Comparison of ENCODE assay signal across 9 mouse cellular contexts in the genomic region with DNA sequence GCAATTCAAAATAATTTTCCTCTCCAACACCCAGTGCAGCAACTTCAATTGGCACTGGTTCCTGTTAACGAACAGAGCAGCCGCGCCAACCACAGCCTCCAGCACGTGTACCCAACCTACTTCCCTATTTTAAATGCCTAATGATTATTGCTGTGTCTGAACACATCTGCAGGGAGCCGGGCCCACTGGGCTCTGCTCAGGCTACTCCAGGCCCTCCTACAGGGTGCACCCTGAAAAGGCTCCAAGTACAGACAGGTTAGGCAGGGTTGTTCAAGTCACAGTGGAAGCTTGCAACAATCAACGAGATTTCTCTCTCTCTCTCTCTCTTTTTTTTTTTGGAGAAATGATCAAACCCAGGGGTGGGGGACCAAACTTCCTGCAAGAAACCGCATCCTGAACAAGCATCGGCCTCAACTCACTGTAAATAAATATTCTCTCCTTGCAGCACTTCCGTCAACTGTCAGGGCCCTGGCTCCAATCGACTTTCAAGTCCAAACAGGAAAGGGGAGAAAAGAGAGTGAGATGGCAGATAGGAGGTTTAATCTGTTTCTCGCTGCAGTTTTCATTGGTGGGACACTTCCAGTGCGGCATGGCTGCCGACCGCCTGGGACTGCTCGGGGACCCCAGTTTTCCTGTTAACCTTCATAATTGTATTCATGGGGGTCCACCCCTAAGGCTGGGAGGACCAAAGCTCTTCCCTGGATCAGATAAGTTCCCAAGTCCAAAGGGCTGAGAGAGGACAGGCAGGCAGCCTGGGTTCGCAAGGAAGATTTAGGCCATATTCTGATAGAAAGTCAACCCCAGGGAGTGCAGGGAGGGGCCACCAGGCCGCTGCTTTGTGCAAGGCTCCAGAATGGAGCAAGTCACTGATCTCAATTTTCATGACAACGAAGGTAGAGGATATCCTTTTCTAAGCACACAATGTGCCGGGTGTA.
DNase-seq lines count a peak whose midpoint lies in the region; ATAC-seq lines count a peak whose summit lies in the region.
"Had no signal": no experiment of that assay in that cellular context is flagged by ENCODE, and none has a peak within 500 bp of the region (broad histone marks: within the 10 kb centered on the region; RNA-seq: fewer than 3 reads in every experiment).

No protein-coding gene starts in this region.

- H3K36me3 ChIP-seq in kidney, embryonic 14.5 days (ENCODE audit: control insufficient read depth, insufficient read depth, low read length), result no peaks in the 10 kb centered on the region; the same call in 1 of the 2 replicates
- H3K36me3 ChIP-seq: neural tube, embryonic 12.5 days had no signal

- DNase-seq in kidney, adult 11 months, result peak; percentile 13
- peak; percentile 48 for DNase-seq in c-Kit-positive CD71-negative TER-119-negative erythroid progenitor cells, embryonic 14.5 days (ENCODE audit: low read depth)
- DNase-seq in lung, postnatal 4 days, result peak; percentile 65 to 77
- DNase-seq in thymus, postnatal 25 days, result peak; percentile 78
- DNase-seq in adipocyte (ENCODE audit: low spot score), result no peak
- no peak for DNase-seq in adrenal gland, postnatal 10 days

- no peaks in the 10 kb centered on the region for H3K27me3 ChIP-seq in kidney, embryonic 14.5 days (ENCODE audit: control insufficient read depth, insufficient read depth, low read length)
- H3K27me3 ChIP-seq: neural tube, embryonic 12.5 days had no signal

- no peaks in the 10 kb centered on the region for H3K9me3 ChIP-seq in kidney, embryonic 14.5 days (ENCODE audit: control insufficient read depth, low read length)

- no peak overlapping the region for H3K4me3 ChIP-seq in kidney, embryonic 14.5 days (ENCODE audit: low read length)
- H3K4me3 ChIP-seq: neural tube, embryonic 12.5 days had no signal

- 65% methylated on average over 19 of the region's 19 CpGs for WGBS in kidney, embryonic 14.5 days

- H3K4me1 ChIP-seq in kidney, embryonic 14.5 days (ENCODE audit: control insufficient read depth, insufficient read depth, low read length), result no peaks in the 10 kb centered on the region
- H3K4me1 ChIP-seq: neural tube, embryonic 12.5 days had no signal

- no peak overlapping the region for H3K9ac ChIP-seq in kidney, embryonic 14.5 days (ENCODE audit: low read depth, low read length)
- H3K9ac ChIP-seq: neural tube, embryonic 12.5 days had no signal

- ATAC-seq in kidney, embryonic 14.5 days (ENCODE audit: low FRiP score, low TSS enrichment), result no peak; the same call in 1 of the 2 replicates
- peak; percentile 85 to 91 for ATAC-seq in hematopoietic stem cell, adult 5-6 weeks (replicated peaks in 1 of 2; ENCODE audit: insufficient read depth in 1 of 2, low FRiP score in 2 of 2, low TSS enrichment in 1 of 2, low read depth in 1 of 2, poor library complexity in 2 of 2, severe bottlenecking in 2 of 2)

- no peak overlapping the region for H3K27ac ChIP-seq in kidney, embryonic 14.5 days (ENCODE audit: low read depth, low read length)
- H3K27ac ChIP-seq: neural tube, embryonic 12.5 days had no signal

- H3K4me2 ChIP-seq in kidney, embryonic 14.5 days (replicated peaks; ENCODE audit: low read depth, low read length), result no peak overlapping the region
- H3K4me2 ChIP-seq: neural tube, embryonic 12.5 days had no signal

Comparison
In these comparisons a context has a peak if more than half of its experiments do, and no peak if none do; other contexts are left out.
1. DNase-seq: peak in kidney, adult 11 months (single experiment), c-Kit-positive CD71-negative TER-119-negative erythroid progenitor cells, embryonic 14.5 days (single experiment), lung, postnatal 4 days (2 of 2) and thymus, postnatal 25 days (single experiment); none in adipocyte (single experiment) and adrenal gland, postnatal 10 days (single experiment).